ENCODE assay signal across 8 mouse cellular contexts in genomic region chr2:20672803-20673603, GRCm38 (mm10).
DNase-seq lines count a peak whose midpoint lies in the region; ATAC-seq and TF ChIP-seq lines count a peak whose summit lies in the region.

No protein-coding gene starts in this region.

- H3K27ac ChIP-seq in cortical plate, adult 2 months (ENCODE audit: insufficient read depth, low read length): no peak overlapping the region
- H3K27ac ChIP-seq in liver, postnatal 0 days (ENCODE audit: low read depth): no peak overlapping the region

- 57% methylated on average over 9 of the region's 9 CpGs for WGBS in liver, postnatal 0 days (ENCODE audit: insufficient replicate concordance)

- no peak for TF ChIP-seq POLR2A in cortical plate, adult 2 months (IDR thresholded peaks at IDR 0.05; ENCODE audit: extremely low read depth, insufficient read depth, low read length)

- DNase-seq in 3T3-L1 (ENCODE audit: low read depth, low spot score) (peak; percentile 40), NIH3T3 (ENCODE audit: low read depth) (peak; percentile 80)
- DNase-seq in gastrocnemius, postnatal 36 days: peak; percentile 24 to 39
- peak; percentile 62 to 83 for DNase-seq in kidney, postnatal 25 days
- peak; percentile 45 for DNase-seq in liver, postnatal 0 days
- DNase-seq in retina, postnatal 1 day: peak; percentile 69

- ATAC-seq in liver, postnatal 0 days: no peak
- ATAC-seq in activated CD4-positive, CD25-positive, alpha-beta regulatory T cell, adult 4 months: no peak

- peak; percentile 89 for TF ChIP-seq CTCF in cortical plate, adult 2 months (IDR thresholded peaks at IDR 0.05; ENCODE audit: extremely low read depth, insufficient read depth, low read length)
- peak; percentile 80 for TF ChIP-seq CTCF in liver, postnatal 0 days (IDR thresholded peaks at IDR 0.05; ENCODE audit: low read depth)

- no peak for TF ChIP-seq EP300 in liver, postnatal 0 days (IDR thresholded peaks at IDR 0.05; ENCODE audit: low read depth)

- H3K4me1 ChIP-seq in cortical plate, adult 2 months (ENCODE audit: control insufficient read depth, insufficient read depth, low read length): no peaks in the 10 kb centered on the region
- no peaks in the 10 kb centered on the region for H3K4me1 ChIP-seq in liver, postnatal 0 days (ENCODE audit: insufficient read depth)

- H3K27me3 ChIP-seq in liver, postnatal 0 days (ENCODE audit: insufficient read depth, low read length): no peaks in the 10 kb centered on the region

- no peaks in the 10 kb centered on the region for H3K36me3 ChIP-seq in liver, postnatal 0 days (replicated peaks; ENCODE audit: insufficient read depth, low read length)

- no peak overlapping the region for H3K9ac ChIP-seq in liver, postnatal 0 days (replicated peaks)

- H3K4me2 ChIP-seq in liver, postnatal 0 days (ENCODE audit: low read depth, low read length): no peak overlapping the region

- intact Hi-C loops in gastrocnemius, postnatal 36 days (cut with DNase I): loop anchor here (2.0 kb wide), 1 partner anchor 396 kb away; no protein-coding TSS in a partner anchor

- H3K4me3 ChIP-seq in cortical plate, adult 2 months (ENCODE audit: insufficient read depth, low read length): no peak overlapping the region
- no peak overlapping the region for H3K4me3 ChIP-seq in liver, postnatal 0 days (ENCODE audit: low read depth, low read length)

- H3K9me3 ChIP-seq in liver, postnatal 0 days (ENCODE audit: low read length): no peaks in the 10 kb centered on the region
